Mouse (Mus musculus) small intestine, adult 2 months (tissue): Measurements from ENCODE around the gene Psme1. TPM values are rescaled to one million over a fixed set of nuclear protein-coding genes. Genes with fewer than 3 reads are reported as not detected.

Source experiments
- H3K27ac ChIP-seq: fragments of 200-500 bp; 2 replicates; pipeline ENCODE4 v1.5.1; 2012; ENCODE audit warnings: low read depth, low read length, control low read depth, inconsistent platforms; ENCODE audit not compliant: insufficient read depth
- H3K27me3 ChIP-seq: fragments of 200-500 bp; 2 replicates; pipeline ENCODE4 v1.6.1; 2012; ENCODE audit warnings: mild to moderate bottlenecking, moderate library complexity, low read length, inconsistent platforms; ENCODE audit not compliant: control insufficient read depth, insufficient read depth
- H3K36me3 ChIP-seq: fragments of 200-500 bp; 2 replicates; pipeline ENCODE4 v1.6.1; 2012; ENCODE audit warnings: mild to moderate bottlenecking, low read length, control low read depth, inconsistent platforms; ENCODE audit not compliant: control insufficient read depth, insufficient read depth
- H3K4me1 ChIP-seq: fragments of 200-500 bp; 2 replicates; pipeline ENCODE4 v1.6.1; 2012; ENCODE audit warnings: low read length, inconsistent platforms, mixed read lengths; ENCODE audit not compliant: control insufficient read depth, insufficient read depth, insufficient read length
- H3K4me3 ChIP-seq: fragments of 200-500 bp; 2 replicates; pipeline ENCODE4 v1.5.1; 2012; ENCODE audit warnings: low read depth, mild to moderate bottlenecking, control low read depth, inconsistent platforms, low read length, moderate library complexity
- CTCF ChIP-seq: fragments of 200-500 bp; IDR thresholded peaks from 2 replicates; pipeline ENCODE4 v1.5.1; 2012; ENCODE audit warnings: low read depth, mild to moderate bottlenecking, control low read depth, inconsistent platforms, low read length, moderate library complexity, mixed read lengths; ENCODE audit not compliant: insufficient replicate concordance, insufficient read length; ENCODE audit errors: extremely low read depth
- POLR2A ChIP-seq: fragments of 200-500 bp; IDR thresholded peaks from 2 replicates; pipeline ENCODE4 v1.6.1; 2012; ENCODE audit warnings: low read depth, mild to moderate bottlenecking, control low read depth, inconsistent platforms, low read length, moderate library complexity
- WGBS: fragments of 180-500 bp; shearing (Covaris S2); methylation state at CpG from one replicate; pipeline ENCODE4 v1.1.7; 2018; 5-methylcytosine and 5-hydroxymethylcytosine counted together
- polyA plus RNA-seq: library from polyadenylated mRNA; depleted of rRNA; stranded (reverse); fragments of >200 nt; gene quantifications from 2 replicates; pipeline ENCODE4 v1.2.3, GENCODE M21; 2012

The Psme1 gene
- polyA plus RNA-seq, 1 experiment, result 167 TPM

DNA sequence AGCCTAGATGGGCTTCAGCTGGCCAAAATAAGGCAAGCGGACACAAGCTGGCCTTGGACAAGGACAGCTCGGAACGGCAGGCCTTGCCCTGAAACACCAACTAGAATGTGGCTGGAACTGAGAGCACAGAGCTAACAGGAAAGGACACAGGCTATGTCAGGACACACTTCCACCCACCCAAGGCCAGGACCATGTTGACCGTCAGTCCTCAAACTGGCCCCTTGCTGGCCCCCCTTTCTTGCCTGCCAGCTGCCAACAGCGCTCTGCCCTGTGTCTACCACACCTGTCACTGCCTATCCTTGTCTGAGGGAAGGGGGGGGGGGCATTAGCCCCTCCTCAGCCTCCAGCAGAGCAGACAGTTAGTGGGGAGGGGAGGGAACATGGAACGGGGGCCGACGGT lies 2.6 kb upstream of the Psme1 start, which contains the start of gene Fitm1:
TSS of gene Fitm1 (plus strand) at position 316 of the 400 bp plus-strand sequence.
- TF ChIP-seq POLR2A (no peak), CTCF (no peak)

DNA sequence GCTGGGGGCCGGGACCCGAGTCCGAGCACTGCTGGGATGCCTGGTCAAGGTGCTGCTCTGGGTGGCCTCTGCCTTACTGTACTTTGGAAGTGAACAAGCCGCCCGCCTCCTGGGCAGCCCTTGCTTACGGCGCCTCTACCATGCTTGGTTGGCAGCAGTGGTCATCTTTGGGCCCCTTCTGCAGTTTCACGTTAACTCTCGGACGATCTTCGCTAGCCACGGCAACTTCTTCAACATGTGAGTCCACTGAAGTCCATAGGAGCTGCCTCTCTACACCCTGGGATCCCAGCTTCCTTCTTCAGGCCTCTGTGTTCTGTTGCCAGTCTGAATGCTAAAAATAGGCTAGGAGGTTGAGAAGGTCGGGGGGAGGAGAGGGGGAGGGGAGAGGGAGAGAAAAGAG lies 2.2 kb upstream of the Psme1 start:
- peaks cover 12% of the 10 kb centered on the region for H3K36me3 ChIP-seq
- WGBS, result 81% methylated on average over 13 of the region's 13 CpGs
- no peaks in the 10 kb centered on the region for H3K4me1 ChIP-seq
- no peaks in the 10 kb centered on the region for H3K27me3 ChIP-seq
- H3K4me3 ChIP-seq, result no peak overlapping the region
- no peak for TF ChIP-seq POLR2A
- TF ChIP-seq CTCF, result no peak
- no peak overlapping the region for H3K27ac ChIP-seq

More for the DNA sequence above, 2.6 kb upstream of the Psme1 start, which contains the start of gene Fitm1:
- H3K4me3 ChIP-seq, result no peak within 1 kb of the TSS
- H3K36me3 ChIP-seq, result peaks cover 8% of the 10 kb centered on the region
- H3K4me1 ChIP-seq, result no peaks in the 10 kb centered on the region
- no peaks in the 10 kb centered on the region for H3K27me3 ChIP-seq
- 84% methylated on average over 8 of the region's 8 CpGs for WGBS
- no peak within 1 kb of the TSS for H3K27ac ChIP-seq

GRCm38 (mm10) chr14:55576376-55576775 lies 1.5 kb upstream of the Psme1 start:
- no peak overlapping the region for H3K27ac ChIP-seq
- H3K36me3 ChIP-seq, result peaks cover 19% of the 10 kb centered on the region
- H3K4me3 ChIP-seq, result no peak overlapping the region
- TF ChIP-seq CTCF (no peak), POLR2A (no peak)
- H3K27me3 ChIP-seq, result no peaks in the 10 kb centered on the region
- H3K4me1 ChIP-seq, result no peaks in the 10 kb centered on the region
- 81% methylated on average over 16 of the region's 16 CpGs for WGBS

DNA sequence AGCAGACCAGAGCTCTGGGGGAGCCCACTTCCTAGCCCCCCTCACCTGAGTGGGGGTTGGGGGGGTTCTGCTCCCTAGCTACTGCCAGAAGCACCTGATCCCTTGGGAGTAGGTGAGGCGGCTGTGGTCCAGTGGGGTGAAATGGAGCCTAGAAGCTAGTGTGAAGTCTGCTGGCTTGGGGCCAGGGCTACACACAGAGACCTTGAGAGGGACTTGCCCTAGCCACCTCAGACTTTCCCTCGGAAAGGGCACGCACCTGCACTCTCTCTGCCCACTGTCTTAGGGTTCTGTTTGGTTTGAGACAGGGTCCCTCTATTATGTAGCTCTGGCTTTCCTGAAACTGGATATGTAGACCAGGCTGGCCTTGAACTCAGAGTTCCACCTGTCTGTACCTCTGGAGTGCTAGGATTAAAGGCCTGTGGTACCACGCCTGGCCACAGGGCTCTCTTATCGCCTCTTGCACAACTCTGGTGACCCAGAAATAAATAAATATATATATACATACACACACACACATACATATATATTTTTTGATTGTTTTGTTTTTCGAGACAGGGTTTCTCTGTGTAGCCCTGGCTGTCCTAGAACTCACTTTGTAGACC lies 846 bp downstream of the Psme1 start:
- Histone ChIP-seq H3K4me3 (peak overlapping the region; percentile 92), H3K27ac (peak overlapping the region; percentile 80), H3K36me3 (peaks cover 27% of the 10 kb centered on the region), H3K27me3 (no peaks in the 10 kb centered on the region), H3K4me1 (no peaks in the 10 kb centered on the region)
- TF ChIP-seq CTCF, result no peak
- TF ChIP-seq POLR2A, result no peak
- 11% methylated on average over 6 of the region's 6 CpGs for WGBS

DNA sequence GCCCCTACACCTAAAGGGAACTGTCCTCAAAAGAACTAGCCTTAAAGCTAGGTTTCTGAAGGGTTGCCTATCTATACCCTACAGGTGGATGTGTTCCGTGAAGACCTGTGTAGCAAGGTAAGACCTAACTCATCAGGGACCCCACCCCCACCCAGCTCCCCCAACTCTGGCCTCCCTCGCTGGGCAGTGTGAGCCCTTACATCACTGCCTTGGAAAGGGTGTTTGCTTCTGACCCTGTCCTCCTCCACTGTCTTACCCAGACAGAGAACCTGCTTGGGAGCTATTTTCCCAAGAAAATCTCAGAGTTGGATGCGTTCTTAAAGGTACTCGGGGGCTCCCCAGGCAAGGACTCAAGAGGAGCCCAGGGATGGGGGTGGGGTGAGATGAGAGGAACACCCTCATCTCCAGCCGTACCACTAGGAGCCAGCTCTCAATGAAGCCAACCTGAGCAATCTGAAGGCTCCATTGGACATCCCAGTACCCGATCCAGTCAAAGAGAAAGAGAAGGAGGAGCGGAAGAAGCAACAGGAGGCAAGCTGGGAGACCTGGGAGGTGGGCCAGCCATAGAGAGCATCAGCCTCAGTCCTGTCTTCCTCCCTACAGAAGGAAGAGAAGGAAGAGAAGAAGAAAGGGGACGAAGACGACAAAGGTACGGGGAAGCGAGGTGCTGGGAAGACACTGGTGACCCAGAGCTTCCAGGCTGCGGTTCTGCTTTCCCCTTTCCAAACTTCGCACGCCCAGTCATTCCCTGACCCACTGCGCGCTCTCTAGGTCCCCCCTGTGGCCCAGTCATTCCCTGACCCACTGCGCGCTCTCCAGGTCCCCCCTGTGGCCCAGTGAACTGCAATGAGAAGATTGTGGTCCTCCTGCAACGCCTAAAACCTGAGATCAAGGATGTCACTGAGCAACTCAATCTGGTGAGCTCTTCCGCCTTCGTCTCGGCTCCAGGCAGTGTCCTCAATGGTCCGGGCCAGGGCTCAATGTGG lies 1.9 kb downstream of the Psme1 start:
- Histone ChIP-seq H3K27me3 (no peaks in the 10 kb centered on the region), H3K4me3 (no peak overlapping the region), H3K36me3 (peaks cover 27% of the 10 kb centered on the region), H3K4me1 (no peaks in the 10 kb centered on the region), H3K27ac (no peak overlapping the region)
- TF ChIP-seq CTCF, result 0 out of 2 replicates have a peak, but pooled peaks have one; percentile 5
- no peak for TF ChIP-seq POLR2A
- WGBS, result 86% methylated on average over 23 of the region's 23 CpGs

DNA sequence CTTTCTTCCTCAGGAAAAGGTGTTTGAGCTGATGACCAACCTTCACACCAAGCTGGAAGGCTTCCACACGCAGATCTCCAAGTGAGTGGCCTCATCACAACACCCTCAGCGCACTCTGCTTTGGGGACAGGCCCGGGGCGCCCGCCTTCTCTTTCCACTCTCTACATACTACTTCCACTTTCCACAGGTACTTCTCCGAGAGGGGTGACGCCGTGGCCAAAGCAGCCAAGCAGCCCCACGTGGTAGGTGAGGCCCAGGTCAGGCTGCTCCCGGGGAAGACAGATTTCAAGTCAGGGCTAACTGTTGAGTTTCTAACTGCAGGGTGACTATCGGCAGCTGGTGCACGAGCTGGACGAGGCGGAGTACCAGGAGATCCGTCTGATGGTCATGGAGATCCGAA lies 2.8 kb downstream of the Psme1 start:
- WGBS, result 91% methylated on average over 16 of the region's 16 CpGs
- no peak for TF ChIP-seq CTCF
- no peak for TF ChIP-seq POLR2A
- Histone ChIP-seq H3K4me1 (no peaks in the 10 kb centered on the region; the same call in 1 of the 2 replicates), H3K36me3 (peaks cover 27% of the 10 kb centered on the region), H3K27ac (no peak overlapping the region), H3K27me3 (no peaks in the 10 kb centered on the region), H3K4me3 (no peak overlapping the region)

- Histone ChIP-seq H3K4me3 (no peak overlapping the region), H3K36me3 (peaks cover 32% of the 10 kb centered on the region), H3K27ac (no peak overlapping the region), H3K27me3 (no peaks in the 10 kb centered on the region), H3K4me1 (no peaks in the 10 kb centered on the region; the same call in 1 of the 2 replicates)
- peak; percentile 72; the same call in 1 of the 2 replicates for TF ChIP-seq CTCF
- TF ChIP-seq POLR2A, result no peak
- 66% methylated on average over 9 of the region's 9 CpGs for WGBS
These were observed 4.2 kb downstream of the Psme1 start for GRCm38 (mm10) chr14:55581981-55582681.
